Mouse (Mus musculus) urinary bladder, postnatal 25 days (tissue): ENCODE results near the gene Ccm2.
"Not testable (repeated sequence)": the region's sequence is repeated elsewhere in the genome, so short reads cannot be mapped to it uniquely, and the experiment has no call there.

Experiments used
- DNase-seq: peaks from one replicate; pipeline ENCODE4 v3.0.0; 2022; ENCODE audit warnings: low spot score

The Ccm2 gene

GRCm38 (mm10) chr11:6546205-6547013 is at the start of gene Ccm2:
Gene Ccm2 (plus strand): TSS chr11:6546887.
- peak; percentile 95 for DNase-seq

- no peak for DNase-seq
Measured at GRCm38 (mm10) chr11:6497311-6497948, 49.3 kb upstream of the Ccm2 start.

GRCm38 (mm10) chr11:6502506-6502905 is 44.2 kb upstream of the Ccm2 start:
- DNase-seq: no peak

GRCm38 (mm10) chr11:6504226-6504625 is 42.5 kb upstream of the Ccm2 start:
- DNase-seq: no peak

GRCm38 (mm10) chr11:6504689-6505088 is 42.0 kb upstream of the Ccm2 start:
- DNase-seq: no peak

GRCm38 (mm10) chr11:6506516-6506915 is 40.2 kb upstream of the Ccm2 start:
- peak; percentile 39 for DNase-seq

GRCm38 (mm10) chr11:6508269-6508876 is 38.3 kb upstream of the Ccm2 start:
- DNase-seq: no peak

GRCm38 (mm10) chr11:6514837-6515236 is 31.9 kb upstream of the Ccm2 start:
- no peak for DNase-seq

- DNase-seq: no peak
Measured at GRCm38 (mm10) chr11:6519491-6520033, 27.1 kb upstream of the Ccm2 start.

- DNase-seq: no peak
Measured at GRCm38 (mm10) chr11:6520507-6521173, 26.0 kb upstream of the Ccm2 start, which contains the start of gene Myo1g. Gene Myo1g (minus strand): TSS chr11:6520965.

GRCm38 (mm10) chr11:6522782-6523525 is 23.7 kb upstream of the Ccm2 start:
- no peak for DNase-seq

GRCm38 (mm10) chr11:6523662-6524088 is 23.0 kb upstream of the Ccm2 start:
- no peak for DNase-seq

GRCm38 (mm10) chr11:6524165-6524879 is 22.4 kb upstream of the Ccm2 start:
- no peak for DNase-seq

- no peak for DNase-seq
Measured at GRCm38 (mm10) chr11:6524880-6525238, 21.8 kb upstream of the Ccm2 start.

- no peak for DNase-seq
Measured at GRCm38 (mm10) chr11:6525241-6525640, 21.4 kb upstream of the Ccm2 start.

- not testable (repeated sequence) for DNase-seq
Measured at GRCm38 (mm10) chr11:6526526-6527255, 20.0 kb upstream of the Ccm2 start.

GRCm38 (mm10) chr11:6527256-6528185 is 19.2 kb upstream of the Ccm2 start:
- DNase-seq: no peak

GRCm38 (mm10) chr11:6528186-6529006 is 18.3 kb upstream of the Ccm2 start:
- peak; percentile 99 for DNase-seq
